Mouse (Mus musculus) intestine, postnatal 0 days (tissue): ENCODE measurements around the gene Itpripl1. TPM values are rescaled to one million over a fixed set of nuclear protein-coding genes. Genes with fewer than 3 reads are reported as not detected.
"Not testable (repeated sequence)": the region's sequence is repeated elsewhere in the genome, so short reads cannot be mapped to it uniquely, and the experiment has no call there.

Experiments
- ATAC-seq: fragments of 200-750 bp; cut with Nextera tagmentation; 2 replicates; pipeline ENCODE4 v1.8.0; 2017; ENCODE audit warnings: mild to moderate bottlenecking, moderate TSS enrichment, moderate library complexity
- H3K27ac ChIP-seq: fragments of 300-500 bp; sonication (generic); 2 replicates; pipeline ENCODE4 v1.5.1; 2014; ENCODE audit warnings: mild to moderate bottlenecking, low read depth, low read length, moderate library complexity
- H3K27me3 ChIP-seq: fragments of 300-500 bp; sonication (generic); replicated peaks from 2 replicates; pipeline ENCODE4 v1.6.1; 2014; ENCODE audit warnings: low read length, mixed read lengths; ENCODE audit not compliant: control insufficient read depth, insufficient read depth
- H3K36me3 ChIP-seq: fragments of 300-500 bp; sonication (generic); 2 replicates; pipeline ENCODE4 v1.6.1; 2014; ENCODE audit warnings: mild to moderate bottlenecking, moderate library complexity; ENCODE audit not compliant: control insufficient read depth, insufficient read depth
- H3K4me1 ChIP-seq: fragments of 300-500 bp; sonication (generic); replicated peaks from 2 replicates; pipeline ENCODE4 v1.6.1; 2014; ENCODE audit warnings: antibody characterized with exemption, low read length, mixed read lengths; ENCODE audit not compliant: control insufficient read depth, insufficient read depth
- H3K4me2 ChIP-seq: fragments of 300-500 bp; sonication (generic); replicated peaks from 2 replicates; pipeline ENCODE4 v1.6.1; 2014; ENCODE audit warnings: low read depth, mild to moderate bottlenecking, moderate library complexity
- H3K4me3 ChIP-seq: fragments of 300-500 bp; sonication (generic); 2 replicates; pipeline ENCODE4 v1.5.1; 2014; ENCODE audit warnings: low read depth, low read length
- H3K9ac ChIP-seq: fragments of 300-500 bp; sonication (generic); 2 replicates; pipeline ENCODE4 v1.6.1; 2014; ENCODE audit warnings: mild to moderate bottlenecking, low read depth, low read length
- H3K9me3 ChIP-seq: fragments of 300-500 bp; sonication (generic); 2 replicates; pipeline ENCODE4 v1.6.1; 2016; ENCODE audit warnings: mixed run types; ENCODE audit not compliant: control insufficient read depth
- CTCF ChIP-seq: sonication (generic); IDR thresholded peaks from 2 replicates; pipeline ENCODE4 v1.5.1; 2016; ENCODE audit warnings: low read depth, mild to moderate bottlenecking, control low read depth, antibody characterized with exemption, moderate library complexity
- WGBS: fragments of 180-500 bp; shearing (Covaris S2); extraction: QIAGEN DNeasy Blood & Tissue Kit; methylation state at CpG from one replicate; pipeline ENCODE4 v1.1.7; 2014; 5-methylcytosine and 5-hydroxymethylcytosine counted together
- polyA plus RNA-seq: library from polyadenylated mRNA; unstranded; fragments of >200 nt; fragmentation: Nextera tagmentation; extraction: Ambion mirVana; gene quantifications from 2 replicates; pipeline ENCODE4 v1.2.1, GENCODE M21; 2015

The Itpripl1 gene
- polyA plus RNA-seq, 1 experiment from 2014 or later, result 21.2 TPM

GRCm38 (mm10) chr2:127121591-127122235 is 21.5 kb downstream of the Itpripl1 start:
- no peak for TF ChIP-seq CTCF
- no peaks in the 10 kb centered on the region for H3K27me3 ChIP-seq
- no peak for ATAC-seq
- peaks cover 68% of the 10 kb centered on the region for H3K36me3 ChIP-seq
- no peak overlapping the region for H3K27ac ChIP-seq
- WGBS, result 86% methylated on average over 8 of the region's 8 CpGs
- H3K4me2 ChIP-seq, result no peak overlapping the region; the same call in 1 of the 2 replicates
- H3K4me1 ChIP-seq, result no peaks in the 10 kb centered on the region
- H3K4me3 ChIP-seq, result no peak overlapping the region
- no peak overlapping the region for H3K9ac ChIP-seq
- H3K9me3 ChIP-seq, result no peaks in the 10 kb centered on the region

GRCm38 (mm10) chr2:127108986-127109385 is 34.3 kb downstream of the Itpripl1 start:
- no peak overlapping the region for H3K27ac ChIP-seq
- WGBS, result 93% methylated on average over 4 of the region's 4 CpGs
- TF ChIP-seq CTCF, result no peak
- no peaks in the 10 kb centered on the region for H3K27me3 ChIP-seq
- H3K4me1 ChIP-seq, result no peaks in the 10 kb centered on the region
- H3K4me2 ChIP-seq, result no peak overlapping the region
- H3K4me3 ChIP-seq, result no peak overlapping the region
- no peak overlapping the region for H3K9ac ChIP-seq
- peaks cover 70% of the 10 kb centered on the region for H3K36me3 ChIP-seq
- H3K9me3 ChIP-seq, result no peaks in the 10 kb centered on the region
- ATAC-seq, result no peak

- H3K36me3 ChIP-seq, result peaks cover 21% of the 10 kb centered on the region
- no peaks in the 10 kb centered on the region for H3K4me1 ChIP-seq
- ATAC-seq, result no peak
- no peak overlapping the region for H3K4me2 ChIP-seq
- no peak overlapping the region for H3K9ac ChIP-seq
- H3K27ac ChIP-seq, result no peak overlapping the region
- 72% methylated on average over 8 of the region's 8 CpGs for WGBS
- no peaks in the 10 kb centered on the region for H3K9me3 ChIP-seq
- H3K4me3 ChIP-seq, result no peak overlapping the region
- H3K27me3 ChIP-seq, result no peaks in the 10 kb centered on the region
- TF ChIP-seq CTCF, result no peak
Measured at GRCm38 (mm10) chr2:127092000-127092399, 51.2 kb downstream of the Itpripl1 start.

GRCm38 (mm10) chr2:127090151-127090550 is 53.1 kb downstream of the Itpripl1 start:
- not testable (repeated sequence) for H3K27me3 ChIP-seq, H3K4me3 ChIP-seq, H3K27ac ChIP-seq, H3K4me1 ChIP-seq, H3K9me3 ChIP-seq, H3K4me2 ChIP-seq, ATAC-seq, H3K9ac ChIP-seq
- H3K36me3 ChIP-seq, result peaks cover 26% of the 10 kb centered on the region

Other genes with a start within 250 kb of the Itpripl1 start
- gene Sppl2a, start 210.2 kb downstream of the Itpripl1 start, polyA plus RNA-seq, result 77.3 and 87.4 TPM in 2 replicates
- gene Ap4e1, start 134.7 kb downstream of the Itpripl1 start, polyA plus RNA-seq, result 2.3 and 3.2 TPM in 2 replicates
- 64.3 and 71.5 TPM in 2 replicates for gene Blvra, start 72.8 kb downstream of the Itpripl1 start, polyA plus RNA-seq
- 14.0 and 15.1 TPM in 2 replicates for gene Ncaph, start 9.5 kb downstream of the Itpripl1 start, polyA plus RNA-seq
- 1.3 and 1.5 TPM in 2 replicates for gene 1810024B03Rik, start 64.8 kb upstream of the Itpripl1 start, polyA plus RNA-seq
- gene Snrnp200, start 64.9 kb upstream of the Itpripl1 start, polyA plus RNA-seq, result 14.2 and 15.4 TPM in 2 replicates
- 38.3 and 39.3 TPM in 2 replicates for gene Ciao1, start 104.4 kb upstream of the Itpripl1 start, polyA plus RNA-seq
- 32.8 and 35.6 TPM in 2 replicates for gene Tmem127, start 104.5 kb upstream of the Itpripl1 start, polyA plus RNA-seq
- gene Stard7, start 126.8 kb upstream of the Itpripl1 start, polyA plus RNA-seq, result 51.7 and 53.7 TPM in 2 replicates
- 3.7 and 4.4 TPM in 2 replicates for gene Dusp2, start 192.7 kb upstream of the Itpripl1 start, polyA plus RNA-seq
- gene Astl, start 195.2 kb upstream of the Itpripl1 start, polyA plus RNA-seq, result not detected in 2 replicates
- gene Adra2b, start 219.8 kb upstream of the Itpripl1 start, polyA plus RNA-seq, result 1.3 and 1.4 TPM in 2 replicates